Mouse (Mus musculus) G1E (cell line): ENCODE results near the gene Ciao2b. TPM values are rescaled to one million over a fixed set of nuclear protein-coding genes. Genes with fewer than 3 reads are reported as not detected.

Source experiments
- ATAC-seq: 2 replicates; pipeline ENCODE4 v1.8.0; 2016; ENCODE audit warnings: mild to moderate bottlenecking; ENCODE audit not compliant: insufficient number of reproducible peaks, poor library complexity, low FRiP score, severe bottlenecking; ENCODE audit errors: extremely low read depth
- DNase-seq: peaks from one replicate; pipeline ENCODE4 v3.0.0; 2012; ENCODE audit warnings: low spot score
- H3K27me3 ChIP-seq: 2 replicates; pipeline ENCODE4 v1.6.1; 2012; ENCODE audit warnings: mild to moderate bottlenecking, low read length, inconsistent platforms; ENCODE audit not compliant: insufficient read depth
- H3K36me3 ChIP-seq: replicated peaks from 2 replicates; pipeline ENCODE3; 2012; ENCODE audit warnings: mild to moderate bottlenecking, inconsistent platforms
- H3K4me1 ChIP-seq: 2 replicates; pipeline ENCODE4 v1.6.1; 2012; ENCODE audit warnings: low read depth, low read length, inconsistent platforms, mixed read lengths; ENCODE audit not compliant: insufficient read depth
- H3K4me3 ChIP-seq: 2 replicates; pipeline ENCODE4 v1.5.1; 2012; ENCODE audit warnings: low read depth, mild to moderate bottlenecking, inconsistent platforms, low read length, moderate library complexity, mixed read lengths
- H3K9me3 ChIP-seq: replicated peaks from 2 replicates; pipeline ENCODE4 v1.6.1; 2012; ENCODE audit warnings: inconsistent platforms
- CTCF ChIP-seq: IDR thresholded peaks from 2 replicates; pipeline ENCODE4 v1.5.1; 2012; ENCODE audit warnings: low read depth, low read length, inconsistent platforms, mixed read lengths
- GATA1 ChIP-seq: IDR thresholded peaks from 2 replicates; pipeline ENCODE4 v1.6.1; 2012; ENCODE audit warnings: borderline replicate concordance, low read length, inconsistent platforms, mixed read lengths
- GATA2 ChIP-seq: IDR thresholded peaks from 2 replicates; pipeline ENCODE4 v1.6.1; 2012; ENCODE audit warnings: low read depth, low read length, inconsistent platforms, borderline replicate concordance
- POLR2AphosphoS5 ChIP-seq: IDR thresholded peaks from 2 replicates; pipeline ENCODE4 v1.6.1; 2012; ENCODE audit warnings: low read depth, low read length, inconsistent platforms; ENCODE audit not compliant: insufficient replicate concordance
- TAL1 ChIP-seq: conservative IDR thresholded peaks from 2 replicates; pipeline ENCODE4 v1.6.1; 2012; ENCODE audit warnings: low read depth, low read length, inconsistent platforms, mixed read lengths
- polyA plus RNA-seq: library from polyadenylated mRNA; stranded (reverse); fragments of >175 nt; gene quantifications from 2 replicates; pipeline ENCODE4 v1.2.3, GENCODE M21; 2012
- total RNA-seq, 2 experiments: library from RNA; stranded (forward) in 1 of 2; stranded (reverse) in 1 of 2; fragments of 200-1000 nt in 1 of 2; fragments of >200 nt in 1 of 2; fragmentation: Nextera tagmentation in 1 of 2; gene quantifications; 2 replicates each; pipeline ENCODE4 v1.2.3; 2014 to 2017

Ciao2b gene
- total and polyA plus RNA-seq, 3 experiments = 20.3 to 75.3 (median 44.4) TPM

DNA sequence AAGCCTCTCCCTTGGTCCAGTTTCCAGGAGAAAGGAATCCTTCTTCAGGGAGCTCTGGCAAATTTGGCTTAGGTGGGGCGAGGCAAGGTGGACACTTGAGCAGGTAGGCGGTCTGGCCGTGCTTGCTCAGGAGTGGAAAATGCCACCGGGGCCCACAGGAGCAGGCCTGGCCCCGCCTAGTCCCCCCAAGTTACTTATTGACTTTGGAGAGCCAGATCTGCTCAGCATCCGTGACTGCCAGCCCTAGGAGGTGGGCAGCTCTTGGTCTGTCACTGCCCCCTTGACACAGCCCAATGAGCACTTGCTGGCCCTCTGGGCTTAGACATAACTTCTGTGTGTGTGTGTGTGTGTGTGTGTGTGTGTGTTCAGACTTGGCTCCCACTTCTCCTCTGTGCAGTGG lies 17.6 kb downstream of the Ciao2b start, which contains the start of gene Cdh16:
TSS of gene Cdh16 (minus strand) at position 236 of the 400 bp plus-strand sequence.
- peaks cover 35% of the 10 kb centered on the region for H3K27me3 ChIP-seq
- peaks cover 10% of the 10 kb centered on the region for H3K36me3 ChIP-seq
- DNase-seq (no peak), ATAC-seq (no peak)
- TF ChIP-seq GATA1 (no peak), POLR2AphosphoS5 (no peak), GATA2 (no peak), TAL1 (no peak), CTCF (no peak)
- H3K4me1 ChIP-seq = peaks cover 18% of the 10 kb centered on the region
- H3K4me3 ChIP-seq = no peak within 1 kb of the TSS
- H3K9me3 ChIP-seq = no peaks in the 10 kb centered on the region

DNA sequence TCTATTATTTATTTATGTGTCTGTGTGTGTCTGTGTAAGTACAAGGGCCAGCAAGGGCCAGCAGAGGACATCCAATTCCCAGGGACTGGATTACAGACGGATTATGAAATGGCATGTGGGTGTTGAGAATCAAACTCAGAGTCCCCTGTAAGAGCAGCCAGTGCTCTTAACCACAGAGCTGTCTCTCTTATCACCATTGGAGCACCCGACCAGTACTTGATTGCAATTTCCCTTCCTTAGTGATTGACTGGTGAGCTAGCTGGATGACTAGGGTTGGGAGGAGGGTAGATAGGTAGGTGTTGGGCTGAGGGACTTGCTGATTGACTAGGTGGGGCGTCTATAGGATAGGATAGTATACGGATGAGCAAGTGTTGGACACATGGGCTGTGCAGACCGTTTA lies 21.0 kb downstream of the Ciao2b start:
- peaks cover 58% of the 10 kb centered on the region for H3K27me3 ChIP-seq
- DNase-seq (no peak), ATAC-seq (no peak)

DNA sequence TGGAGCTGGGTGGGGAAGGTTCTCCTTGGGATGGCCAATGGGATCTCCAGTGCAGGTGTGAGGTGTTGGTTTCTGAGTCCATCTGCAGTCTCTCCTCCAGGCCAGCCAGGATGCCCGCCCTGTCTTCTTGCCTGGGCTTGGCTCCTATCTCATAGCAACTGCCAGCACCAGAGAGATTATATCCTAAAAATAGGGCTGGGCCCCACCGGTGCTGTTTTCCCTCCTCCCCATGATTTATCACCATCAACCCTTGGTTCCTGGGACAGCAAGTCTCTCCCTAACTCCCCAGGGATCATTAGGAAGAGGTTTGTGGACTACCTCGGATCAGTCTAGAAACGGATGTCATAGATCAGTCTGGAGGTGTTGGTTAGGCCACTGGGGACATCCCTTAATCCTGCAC lies 28.6 kb downstream of the Ciao2b start:
- Histone ChIP-seq H3K36me3 (no peaks in the 10 kb centered on the region), H3K4me3 (no peak overlapping the region), H3K9me3 (no peaks in the 10 kb centered on the region), H3K27me3 (peaks cover 19% of the 10 kb centered on the region), H3K4me1 (no peaks in the 10 kb centered on the region)
- DNase-seq = no peak
- no peak for TF ChIP-seq CTCF
- no peak for TF ChIP-seq TAL1
- TF ChIP-seq POLR2AphosphoS5 = no peak
- TF ChIP-seq GATA2 = no peak
- TF ChIP-seq GATA1 = no peak
- no peak for ATAC-seq

More for the DNA sequence above, 21.0 kb downstream of the Ciao2b start:
- H3K36me3 ChIP-seq = no peaks in the 10 kb centered on the region
- TF ChIP-seq POLR2AphosphoS5 (no peak), GATA1 (no peak), TAL1 (no peak), GATA2 (no peak), CTCF (no peak)
- peaks cover 3% of the 10 kb centered on the region for H3K4me1 ChIP-seq
- H3K9me3 ChIP-seq = no peaks in the 10 kb centered on the region
- H3K4me3 ChIP-seq = no peak overlapping the region

DNA sequence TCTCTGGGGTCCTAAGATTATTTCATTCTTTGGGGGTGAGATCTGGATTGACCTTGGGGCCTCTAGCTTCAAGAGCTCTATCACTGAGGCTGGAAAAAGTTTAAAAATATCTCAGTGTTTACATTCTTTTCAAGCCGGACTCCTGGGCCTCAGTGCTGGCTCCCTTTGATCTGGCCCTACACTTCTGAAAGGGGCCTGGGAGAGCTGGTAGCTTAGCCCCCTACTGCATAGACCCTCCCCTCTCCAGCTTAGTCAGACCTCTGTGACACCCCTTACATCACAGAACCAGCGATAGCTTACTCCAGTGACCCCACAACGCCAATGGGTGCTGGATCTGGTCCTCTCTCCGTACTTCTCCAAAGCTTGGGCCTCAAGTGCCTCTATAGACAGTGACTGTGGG lies 30.2 kb downstream of the Ciao2b start:
- TF ChIP-seq TAL1 = no peak
- TF ChIP-seq GATA1 = no peak
- no peak for TF ChIP-seq GATA2
- TF ChIP-seq POLR2AphosphoS5 = no peak
- TF ChIP-seq CTCF = no peak
- Histone ChIP-seq H3K36me3 (no peaks in the 10 kb centered on the region), H3K4me1 (no peaks in the 10 kb centered on the region), H3K27me3 (peaks cover 18% of the 10 kb centered on the region), H3K9me3 (no peaks in the 10 kb centered on the region), H3K4me3 (no peak overlapping the region)
- DNase-seq (no peak), ATAC-seq (no peak)

DNA sequence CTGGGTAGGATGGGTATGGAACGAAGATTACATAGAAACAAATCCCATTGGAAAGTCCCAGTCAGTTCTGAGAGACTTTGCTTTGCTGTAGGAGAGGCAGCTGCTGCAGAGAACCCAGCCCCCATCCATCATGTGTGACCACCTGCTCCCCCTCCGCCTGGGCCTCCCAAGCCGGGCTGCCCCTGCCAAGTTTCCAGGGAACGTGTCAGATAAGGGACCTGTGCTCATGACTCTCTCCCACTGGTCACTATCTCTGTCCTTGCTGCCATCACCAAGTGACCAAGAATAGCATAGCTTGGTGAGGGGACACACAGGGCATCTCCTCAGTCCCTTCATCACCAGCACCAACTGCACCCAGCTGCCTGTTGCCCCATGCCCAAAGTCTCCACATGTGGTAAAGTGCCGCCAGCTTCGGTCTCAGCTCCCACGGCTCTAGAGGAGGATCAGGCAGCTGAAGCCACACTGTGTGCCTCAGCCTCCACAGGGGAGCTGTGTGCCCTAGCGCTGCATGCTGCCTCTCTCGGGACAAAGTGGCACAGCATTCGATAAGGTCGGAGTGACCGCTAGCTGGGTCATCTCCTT lies 31.5 kb downstream of the Ciao2b start:
- no peak for TF ChIP-seq GATA2
- TF ChIP-seq POLR2AphosphoS5 = no peak
- TF ChIP-seq GATA1 = no peak
- no peak for TF ChIP-seq TAL1
- no peak for TF ChIP-seq CTCF
- Histone ChIP-seq H3K9me3 (no peaks in the 10 kb centered on the region), H3K27me3 (peaks cover 19% of the 10 kb centered on the region), H3K4me1 (no peaks in the 10 kb centered on the region), H3K4me3 (no peak overlapping the region), H3K36me3 (no peaks in the 10 kb centered on the region)
- DNase-seq (no peak), ATAC-seq (no peak)

DNA sequence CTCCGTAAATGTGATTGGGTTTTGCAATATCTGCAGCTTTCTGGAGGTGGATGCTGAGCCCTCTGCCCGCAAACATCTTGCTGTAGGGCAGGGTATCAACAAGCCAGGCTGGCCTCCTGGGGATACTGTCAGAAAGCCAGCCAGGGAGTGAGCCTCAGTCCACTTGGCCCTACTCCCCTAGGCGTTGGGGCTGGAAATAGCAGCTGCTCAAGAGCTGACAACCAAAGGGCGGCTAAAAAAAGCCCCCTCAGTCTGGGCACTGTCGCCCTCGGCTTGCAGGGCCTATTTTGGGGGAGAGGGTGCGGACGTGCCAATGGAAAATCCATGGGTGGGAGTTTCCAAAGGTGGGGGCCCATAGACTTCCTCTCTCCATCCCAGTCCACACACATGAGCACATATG lies 32.5 kb downstream of the Ciao2b start:
- Histone ChIP-seq H3K9me3 (no peaks in the 10 kb centered on the region), H3K4me1 (no peaks in the 10 kb centered on the region), H3K36me3 (no peaks in the 10 kb centered on the region), H3K4me3 (no peak overlapping the region), H3K27me3 (peaks cover 19% of the 10 kb centered on the region)
- TF ChIP-seq POLR2AphosphoS5 = no peak
- no peak for TF ChIP-seq GATA1
- no peak for TF ChIP-seq TAL1
- TF ChIP-seq GATA2 = no peak
- no peak for TF ChIP-seq CTCF
- ATAC-seq = no peak
- DNase-seq = no peak

DNA sequence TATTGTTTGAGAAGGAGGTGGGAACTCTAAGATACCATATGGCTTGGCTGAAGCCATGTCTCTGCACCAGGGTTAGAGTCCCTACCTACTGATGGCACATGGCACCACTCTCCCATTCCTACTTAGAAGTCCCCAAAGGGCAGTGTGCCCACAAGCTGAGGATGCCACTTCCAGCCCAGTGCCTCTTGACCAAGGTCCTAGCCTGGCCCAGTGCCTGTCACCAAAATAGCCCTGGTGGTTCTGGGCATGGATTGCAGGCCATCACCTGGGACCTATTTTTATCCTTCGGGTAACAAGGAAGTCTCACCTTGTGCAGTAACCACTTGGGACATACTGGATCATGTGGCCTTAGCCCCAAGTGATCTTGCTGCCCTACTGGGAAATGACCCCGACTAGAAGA lies 33.8 kb downstream of the Ciao2b start:
- Histone ChIP-seq H3K9me3 (no peaks in the 10 kb centered on the region), H3K4me3 (no peak overlapping the region), H3K36me3 (no peaks in the 10 kb centered on the region), H3K27me3 (peaks cover 19% of the 10 kb centered on the region), H3K4me1 (0 out of 2 replicates have a peak, but pooled peaks cover 3% of the 10 kb centered on the region)
- no peak for TF ChIP-seq GATA1
- TF ChIP-seq TAL1 = no peak
- TF ChIP-seq CTCF = no peak
- TF ChIP-seq POLR2AphosphoS5 = no peak
- DNase-seq (no peak), ATAC-seq (no peak)
